Mouse (Mus musculus): ENCODE results near the gene Ppm1l. TPM values are rescaled to one million over a fixed set of nuclear protein-coding genes. Genes with fewer than 3 reads are reported as not detected.

The Ppm1l gene
- polyA plus RNA-seq, 1 experiment from 2014 or later = 5.8 TPM

- H3K27ac ChIP-seq = no peak overlapping the region
- no peaks in the 10 kb centered on the region for H3K36me3 ChIP-seq
- no peaks in the 10 kb centered on the region for H3K9me3 ChIP-seq
- peaks cover 32% of the 10 kb centered on the region for H3K4me1 ChIP-seq
- 79% methylated on average over 11 of the region's 11 CpGs for WGBS
- DNase-seq (ENCODE audit: low spot score) = no peak
- H3K27me3 ChIP-seq (ENCODE audit: insufficient read depth, poor library complexity, severe bottlenecking) = no peaks in the 10 kb centered on the region
- no peak overlapping the region for H3K4me3 ChIP-seq
Measured at GRCm38 (mm10) chr3:69470142-69470796, 153.6 kb downstream of the Ppm1l start.

- 0 out of 2 replicates have a peak overlapping the region, but pooled peaks have one; percentile 36 for H3K27ac ChIP-seq
- H3K9me3 ChIP-seq = no peaks in the 10 kb centered on the region
- H3K27me3 ChIP-seq (ENCODE audit: insufficient read depth, poor library complexity, severe bottlenecking) = no peaks in the 10 kb centered on the region
- DNase-seq (ENCODE audit: low spot score) = no peak
- H3K36me3 ChIP-seq = no peaks in the 10 kb centered on the region
- 37% methylated on average over 12 of the region's 12 CpGs for whole genome bisulfite sequencing
- peaks cover 13% of the 10 kb centered on the region for H3K4me1 ChIP-seq
- H3K4me3 ChIP-seq = no peak overlapping the region
Measured at GRCm38 (mm10) chr3:69475850-69476450, 159.3 kb downstream of the Ppm1l start.

GRCm38 (mm10) chr3:69479937-69480336 is 163.3 kb downstream of the Ppm1l start:
- peaks cover 8% of the 10 kb centered on the region for H3K4me1 ChIP-seq
- WGBS = 74% methylated on average over 3 of the region's 3 CpGs
- no peak overlapping the region for H3K4me3 ChIP-seq

GRCm38 (mm10) chr3:69481835-69482234 is 165.2 kb downstream of the Ppm1l start:
- H3K4me3 ChIP-seq = no peak overlapping the region
- H3K36me3 ChIP-seq = no peaks in the 10 kb centered on the region
- H3K27ac ChIP-seq = no peak overlapping the region
- 30% methylated on average over 4 of the region's 4 CpGs for WGBS
- no peaks in the 10 kb centered on the region for H3K27me3 ChIP-seq (ENCODE audit: insufficient read depth, poor library complexity, severe bottlenecking)
- no peaks in the 10 kb centered on the region; the same call in 1 of the 2 replicates for H3K4me1 ChIP-seq
- H3K9me3 ChIP-seq = no peaks in the 10 kb centered on the region
- DNase-seq (ENCODE audit: low spot score) = no peak

More at GRCm38 (mm10) chr3:69479937-69480336, 163.3 kb downstream of the Ppm1l start:
- Histone ChIP-seq H3K27me3 (ENCODE audit: insufficient read depth, poor library complexity, severe bottlenecking) (no peaks in the 10 kb centered on the region), H3K36me3 (no peaks in the 10 kb centered on the region), H3K27ac (no peak overlapping the region), H3K9me3 (no peaks in the 10 kb centered on the region)
- no peak for DNase-seq (ENCODE audit: low spot score)

- WGBS = 82% methylated on average over 13 of the region's 13 CpGs
- no peaks in the 10 kb centered on the region for H3K9me3 ChIP-seq
- no peaks in the 10 kb centered on the region for H3K27me3 ChIP-seq (ENCODE audit: insufficient read depth, poor library complexity, severe bottlenecking)
- no peaks in the 10 kb centered on the region for H3K36me3 ChIP-seq
- peaks cover 6% of the 10 kb centered on the region for H3K4me1 ChIP-seq
- no peak for DNase-seq (ENCODE audit: low spot score)
- no peak overlapping the region for H3K27ac ChIP-seq
- no peak overlapping the region for H3K4me3 ChIP-seq
Measured at GRCm38 (mm10) chr3:69484006-69484574, 167.4 kb downstream of the Ppm1l start.

GRCm38 (mm10) chr3:69484582-69484981 is 167.9 kb downstream of the Ppm1l start:
- H3K27me3 ChIP-seq (ENCODE audit: insufficient read depth, poor library complexity, severe bottlenecking) = no peaks in the 10 kb centered on the region
- peaks cover 9% of the 10 kb centered on the region for H3K4me1 ChIP-seq
- no peaks in the 10 kb centered on the region for H3K9me3 ChIP-seq
- H3K27ac ChIP-seq = no peak overlapping the region
- 63% methylated on average over 4 of the region's 4 CpGs for WGBS
- no peaks in the 10 kb centered on the region for H3K36me3 ChIP-seq
- no peak for DNase-seq (ENCODE audit: low spot score)
- H3K4me3 ChIP-seq = no peak overlapping the region

GRCm38 (mm10) chr3:69485347-69485746 is 168.7 kb downstream of the Ppm1l start:
- no peaks in the 10 kb centered on the region for H3K36me3 ChIP-seq
- WGBS = 82% methylated on average over 3 of the region's 3 CpGs
- peaks cover 11% of the 10 kb centered on the region for H3K4me1 ChIP-seq
- no peaks in the 10 kb centered on the region for H3K9me3 ChIP-seq
- no peak overlapping the region for H3K27ac ChIP-seq
- no peak for DNase-seq (ENCODE audit: low spot score)
- no peaks in the 10 kb centered on the region for H3K27me3 ChIP-seq (ENCODE audit: insufficient read depth, poor library complexity, severe bottlenecking)
- no peak overlapping the region for H3K4me3 ChIP-seq

GRCm38 (mm10) chr3:69485756-69486155 is 169.1 kb downstream of the Ppm1l start:
- no peaks in the 10 kb centered on the region for H3K27me3 ChIP-seq (ENCODE audit: insufficient read depth, poor library complexity, severe bottlenecking)
- 79% methylated on average over 2 of the region's 2 CpGs for WGBS
- DNase-seq (ENCODE audit: low spot score) = no peak
- no peak overlapping the region for H3K4me3 ChIP-seq
- no peaks in the 10 kb centered on the region for H3K36me3 ChIP-seq
- H3K27ac ChIP-seq = no peak overlapping the region
- peaks cover 11% of the 10 kb centered on the region for H3K4me1 ChIP-seq
- no peaks in the 10 kb centered on the region for H3K9me3 ChIP-seq

- no peak for DNase-seq (ENCODE audit: low spot score)
- Histone ChIP-seq H3K36me3 (no peaks in the 10 kb centered on the region), H3K27ac (no peak overlapping the region), H3K9me3 (no peaks in the 10 kb centered on the region), H3K4me3 (no peak overlapping the region), H3K4me1 (peaks cover 11% of the 10 kb centered on the region), H3K27me3 (ENCODE audit: insufficient read depth, poor library complexity, severe bottlenecking) (no peaks in the 10 kb centered on the region; the same call in 1 of the 2 replicates)
- 80% methylated on average over 6 of the region's 6 CpGs for WGBS
Measured at GRCm38 (mm10) chr3:69487471-69487870, 170.8 kb downstream of the Ppm1l start.

GRCm38 (mm10) chr3:69489669-69490068 is 173.0 kb downstream of the Ppm1l start:
- WGBS = 60% methylated on average over 3 of the region's 3 CpGs
- Histone ChIP-seq H3K4me3 (no peak overlapping the region), H3K9me3 (no peaks in the 10 kb centered on the region), H3K4me1 (peaks cover 11% of the 10 kb centered on the region), H3K36me3 (no peaks in the 10 kb centered on the region), H3K27ac (no peak overlapping the region), H3K27me3 (ENCODE audit: insufficient read depth, poor library complexity, severe bottlenecking) (no peaks in the 10 kb centered on the region; the same call in 1 of the 2 replicates)
- DNase-seq (ENCODE audit: low spot score) = no peak

- WGBS = 91% methylated on average over 6 of the region's 6 CpGs
- Histone ChIP-seq H3K4me1 (peaks cover 11% of the 10 kb centered on the region), H3K9me3 (no peaks in the 10 kb centered on the region), H3K27me3 (ENCODE audit: insufficient read depth, poor library complexity, severe bottlenecking) (no peaks in the 10 kb centered on the region; the same call in 1 of the 2 replicates), H3K36me3 (no peaks in the 10 kb centered on the region), H3K4me3 (no peak overlapping the region), H3K27ac (no peak overlapping the region)
- DNase-seq (ENCODE audit: low spot score) = no peak
Measured at GRCm38 (mm10) chr3:69490981-69491681, 174.5 kb downstream of the Ppm1l start.

GRCm38 (mm10) chr3:69494233-69495010 is 177.8 kb downstream of the Ppm1l start:
- Histone ChIP-seq H3K27me3 (ENCODE audit: insufficient read depth, poor library complexity, severe bottlenecking) (no peaks in the 10 kb centered on the region; the same call in 1 of the 2 replicates), H3K4me1 (0 out of 2 replicates have a peak, but pooled peaks cover 4% of the 10 kb centered on the region), H3K4me3 (no peak overlapping the region), H3K36me3 (no peaks in the 10 kb centered on the region), H3K9me3 (no peaks in the 10 kb centered on the region), H3K27ac (no peak overlapping the region)
- DNase-seq (ENCODE audit: low spot score) = no peak
- 81% methylated on average over 4 of the region's 4 CpGs for WGBS
